Mouse (Mus musculus) lung, postnatal 4 days (tissue): ENCODE results near the gene Sucla2.
"Not testable (repeated sequence)": the region's sequence is repeated elsewhere in the genome, so short reads cannot be mapped to it uniquely, and the experiment has no call there.

ENCODE experiments used
- DNase-seq, 2 experiments: peaks; one replicate each; pipeline ENCODE4 v3.0.0; 2021

The Sucla2 gene

DNA sequence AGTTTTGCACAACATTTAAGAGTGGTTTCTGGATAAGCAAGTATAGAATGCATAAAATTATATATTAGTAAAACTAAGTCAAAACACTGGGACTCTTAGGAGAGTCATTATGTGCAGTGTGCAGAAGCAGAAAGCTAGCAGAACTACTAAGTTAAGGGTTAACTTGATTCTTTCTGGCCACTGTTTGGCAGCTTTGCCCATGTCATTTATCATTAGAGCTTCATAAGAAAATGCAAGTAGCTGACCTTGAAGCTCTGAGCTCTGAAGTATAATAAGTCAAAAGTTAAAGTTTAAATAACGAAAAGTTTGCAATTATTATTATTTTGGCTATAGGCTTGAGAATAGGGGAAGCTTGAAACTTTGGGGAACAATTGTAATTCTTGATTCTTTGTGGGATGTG lies 89.8 kb downstream of the Sucla2 start:
- DNase-seq: not testable (repeated sequence)

DNA sequence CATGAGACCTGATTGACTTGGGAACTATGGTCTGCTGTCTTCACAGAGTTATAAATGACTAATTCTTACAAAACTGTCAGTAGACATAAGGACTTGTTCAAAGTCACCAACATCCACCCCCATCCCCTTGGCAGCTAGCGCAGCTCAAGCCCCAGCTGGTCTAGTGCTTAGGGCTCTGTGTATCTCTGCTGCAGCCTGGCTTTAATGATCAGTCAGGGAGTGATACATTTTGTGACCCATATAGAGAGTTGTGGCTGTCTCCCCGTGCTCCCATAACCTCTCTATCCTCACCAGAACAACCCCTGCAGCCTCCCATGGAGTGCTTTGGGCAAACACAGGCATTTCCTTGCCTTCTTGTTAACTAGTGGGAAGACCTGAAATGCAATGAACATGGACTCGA lies 95.8 kb downstream of the Sucla2 start:
- DNase-seq: peak; percentile 21 to 78

DNA sequence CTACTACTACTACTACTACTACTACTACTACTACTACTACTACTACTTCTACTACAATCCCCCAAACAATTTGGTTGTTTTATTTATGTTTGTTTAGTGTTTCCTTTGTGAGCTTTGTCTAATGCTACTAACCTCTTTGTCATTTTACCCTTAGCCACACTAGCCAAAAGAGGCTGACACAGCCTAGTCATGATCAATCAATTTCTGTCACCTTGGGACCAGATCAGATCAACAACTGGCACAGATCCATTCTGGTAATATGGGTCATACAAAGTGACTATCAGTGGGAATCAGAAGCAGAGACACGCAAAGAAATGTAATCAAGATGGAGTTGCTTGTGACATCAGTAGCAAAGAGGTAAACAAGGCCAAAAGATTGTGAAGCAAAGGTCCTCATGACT lies 97.9 kb downstream of the Sucla2 start:
- no peak for DNase-seq

DNA sequence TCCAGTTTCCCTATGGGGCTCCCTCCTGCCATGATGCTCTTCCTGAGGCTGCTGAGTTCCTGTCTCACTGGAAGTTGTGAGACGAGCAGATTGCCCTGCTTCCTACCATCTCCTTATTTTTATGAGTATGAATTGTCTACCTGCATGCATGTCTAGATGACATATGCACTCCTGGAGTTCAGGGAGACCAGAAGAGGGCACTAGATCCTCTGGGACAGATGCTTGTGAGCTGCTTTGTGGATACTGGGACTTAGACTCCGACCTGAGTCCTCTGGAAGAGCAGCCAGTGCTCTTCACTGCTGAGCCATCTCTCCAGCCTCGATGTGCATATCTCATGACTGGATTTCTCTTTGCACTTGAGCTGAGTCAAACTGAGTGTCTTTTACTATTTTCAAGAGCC lies 100.3 kb downstream of the Sucla2 start:
- no peak for DNase-seq

- DNase-seq: no peak
Measured at GRCm38 (mm10) chr14:73631511-73631910, 106.4 kb downstream of the Sucla2 start.

- DNase-seq: peak; percentile 17 to 41
Measured at GRCm38 (mm10) chr14:73632648-73633263, 107.6 kb downstream of the Sucla2 start.

- no peak for DNase-seq
Measured at GRCm38 (mm10) chr14:73634356-73634755, 109.2 kb downstream of the Sucla2 start.

- DNase-seq: peak in 1 of 2 experiments; percentile 7
Measured at GRCm38 (mm10) chr14:73637460-73637859, 112.3 kb downstream of the Sucla2 start.
